ENCODE assay signal across 12 mouse cellular contexts in genomic region chr11:68690465-68690864, GRCm38 (mm10). TPM values are rescaled to one million over a fixed set of nuclear protein-coding genes. Genes with fewer than 3 reads are reported as not detected.
DNase-seq lines count a peak whose midpoint lies in the region; ATAC-seq and TF ChIP-seq lines count a peak whose summit lies in the region.
"Had no signal": no experiment of that assay in that cellular context is flagged by ENCODE, and none has a peak within 500 bp of the region (broad histone marks: within the 10 kb centered on the region; RNA-seq: fewer than 3 reads in every experiment).

No protein-coding gene starts in this region.

- peaks cover 4% of the 10 kb centered on the region; the same call in 1 of the 2 replicates for H3K4me1 ChIP-seq in hindbrain, postnatal 0 days (ENCODE audit: insufficient read depth, low read length)
- peaks cover 33% of the 10 kb centered on the region for H3K4me1 ChIP-seq in hindbrain, embryonic 10.5 days (replicated peaks)
- peaks cover 25% of the 10 kb centered on the region for H3K4me1 ChIP-seq in neural tube, embryonic 13.5 days (replicated peaks)
- peaks cover 25% of the 10 kb centered on the region for H3K4me1 ChIP-seq in neural tube, embryonic 15.5 days
- peaks cover 5% of the 10 kb centered on the region; the same call in 1 of the 2 replicates for H3K4me1 ChIP-seq in intestine, embryonic 15.5 days (replicated peaks)

- no peaks in the 10 kb centered on the region for H3K36me3 ChIP-seq in hindbrain, postnatal 0 days (ENCODE audit: insufficient read depth, low read length)
- H3K36me3 ChIP-seq in hindbrain, embryonic 10.5 days = no peaks in the 10 kb centered on the region
- H3K36me3 ChIP-seq in neural tube, embryonic 13.5 days = no peaks in the 10 kb centered on the region
- H3K36me3 ChIP-seq in neural tube, embryonic 15.5 days = no peaks in the 10 kb centered on the region
- H3K36me3 ChIP-seq in intestine, embryonic 15.5 days = no peaks in the 10 kb centered on the region
- H3K36me3 ChIP-seq: limb, embryonic 13.5 days; neural tube, embryonic 12.5 days had no signal

- no peak overlapping the region for H3K9ac ChIP-seq in hindbrain, postnatal 0 days (replicated peaks; ENCODE audit: low read length)
- no peak overlapping the region for H3K9ac ChIP-seq in neural tube, embryonic 13.5 days
- no peak overlapping the region for H3K9ac ChIP-seq in neural tube, embryonic 15.5 days (replicated peaks)
- H3K9ac ChIP-seq in intestine, embryonic 15.5 days = no peak overlapping the region

- H3K4me3 ChIP-seq in hindbrain, postnatal 0 days (ENCODE audit: low read length) = no peak overlapping the region
- H3K4me3 ChIP-seq in hindbrain, embryonic 10.5 days = no peak overlapping the region
- no peak overlapping the region for H3K4me3 ChIP-seq in neural tube, embryonic 13.5 days
- no peak overlapping the region for H3K4me3 ChIP-seq in neural tube, embryonic 15.5 days (replicated peaks)
- H3K4me3 ChIP-seq in intestine, embryonic 15.5 days (replicated peaks) = no peak overlapping the region

- 64% methylated on average over 5 of the region's 5 CpGs for WGBS in hindbrain, postnatal 0 days
- 69% methylated on average over 5 of the region's 5 CpGs for WGBS in hindbrain, embryonic 10.5 days
- 69% methylated on average over 5 of the region's 5 CpGs for WGBS in neural tube, embryonic 13.5 days
- WGBS in neural tube, embryonic 15.5 days = 74% methylated on average over 5 of the region's 5 CpGs
- 62% methylated on average over 5 of the region's 5 CpGs for WGBS in intestine, embryonic 15.5 days

- no peak overlapping the region for H3K27ac ChIP-seq in hindbrain, postnatal 0 days
- no peak overlapping the region for H3K27ac ChIP-seq in hindbrain, embryonic 10.5 days
- H3K27ac ChIP-seq in neural tube, embryonic 13.5 days (replicated peaks) = no peak overlapping the region
- no peak overlapping the region; the same call in 1 of the 2 replicates for H3K27ac ChIP-seq in neural tube, embryonic 15.5 days (replicated peaks)
- H3K27ac ChIP-seq in intestine, embryonic 15.5 days = no peak overlapping the region

- H3K4me2 ChIP-seq in hindbrain, postnatal 0 days (ENCODE audit: low read depth, low read length) = peak overlapping the region; percentile 87; the same call in 1 of the 2 replicates
- H3K4me2 ChIP-seq in neural tube, embryonic 13.5 days = 0 out of 2 replicates have a peak overlapping the region, but pooled peaks have one; percentile 4
- H3K4me2 ChIP-seq in neural tube, embryonic 15.5 days = 0 out of 2 replicates have a peak overlapping the region, but pooled peaks have one; percentile 28
- H3K4me2 ChIP-seq in intestine, embryonic 15.5 days (replicated peaks) = no peak overlapping the region

- 0 out of 2 replicates have a peak, but pooled peaks have one; percentile 5 for TF ChIP-seq CTCF in hindbrain, postnatal 0 days (IDR thresholded peaks at IDR 0.05; ENCODE audit: low read depth)

- H3K27me3 ChIP-seq in hindbrain, postnatal 0 days (ENCODE audit: insufficient read depth, low read length) = no peaks in the 10 kb centered on the region
- H3K27me3 ChIP-seq in hindbrain, embryonic 10.5 days (ENCODE audit: insufficient read depth, poor library complexity, severe bottlenecking) = no peaks in the 10 kb centered on the region
- H3K27me3 ChIP-seq in neural tube, embryonic 13.5 days = no peaks in the 10 kb centered on the region
- H3K27me3 ChIP-seq in neural tube, embryonic 15.5 days (replicated peaks) = no peaks in the 10 kb centered on the region
- no peaks in the 10 kb centered on the region for H3K27me3 ChIP-seq in intestine, embryonic 15.5 days (replicated peaks)
- H3K27me3 ChIP-seq: limb, embryonic 13.5 days; neural tube, embryonic 12.5 days had no signal

- no peaks in the 10 kb centered on the region for H3K9me3 ChIP-seq in hindbrain, postnatal 0 days (ENCODE audit: low read length)
- H3K9me3 ChIP-seq in hindbrain, embryonic 10.5 days = no peaks in the 10 kb centered on the region
- no peaks in the 10 kb centered on the region for H3K9me3 ChIP-seq in neural tube, embryonic 13.5 days
- H3K9me3 ChIP-seq in neural tube, embryonic 15.5 days (replicated peaks) = no peaks in the 10 kb centered on the region
- H3K9me3 ChIP-seq in intestine, embryonic 15.5 days = no peaks in the 10 kb centered on the region
- H3K9me3 ChIP-seq: limb, embryonic 13.5 days; neural tube, embryonic 12.5 days had no signal

- ATAC-seq in hindbrain, postnatal 0 days = no peak
- no peak for ATAC-seq in neural tube, embryonic 13.5 days (ENCODE audit: low read depth)
- ATAC-seq in neural tube, embryonic 15.5 days (ENCODE audit: low FRiP score) = no peak
- no peak for ATAC-seq in intestine, embryonic 15.5 days

- peak; percentile 32 to 38 for DNase-seq in cerebellum, postnatal 10 days
- DNase-seq in cerebellum, adult 9-11 months = no peak
- DNase-seq in hindbrain, postnatal 0 days (ENCODE audit: low spot score) = no peak
- no peak for DNase-seq in hindbrain, embryonic 10.5 days (ENCODE audit: low spot score)
- DNase-seq in neural tube, embryonic 10.5 days (ENCODE audit: extremely low spot score, low spot score) = no peak
- DNase-seq: adrenal gland, adult 8-10 months; lung, postnatal 36 days had no signal

RNA-seq across cellular contexts. Expression of gene Myh10, which starts 0.9 kb away (rescaled TPM):
- 185 and 212 TPM in 2 replicates for total RNA-seq in hindbrain, postnatal 0 days (2014; rRNA removed)
- 64.4 and 69.9 TPM in 2 replicates for polyA plus RNA-seq in hindbrain, postnatal 0 days (2015; fragmentation: Nextera tagmentation; extraction: Ambion mirVana)
- polyA plus RNA-seq in hindbrain, embryonic 10.5 days (2016; fragmentation: Nextera tagmentation; extraction: Ambion mirVana) = 111 and 143 TPM in 2 replicates
- 76.5 and 94.0 TPM in 2 replicates for polyA plus RNA-seq in neural tube, embryonic 13.5 days (2015; fragmentation: Nextera tagmentation; extraction: Ambion mirVana)
- 79.6 and 84.8 TPM in 2 replicates for polyA plus RNA-seq in neural tube, embryonic 15.5 days (2015; fragmentation: Nextera tagmentation; extraction: Ambion mirVana)
- 68.2 and 70.4 TPM in 2 replicates for polyA plus RNA-seq in intestine, embryonic 15.5 days (2015; fragmentation: Nextera tagmentation; extraction: Ambion mirVana)

Comparison
In these comparisons a context has a peak if more than half of its experiments do, and no peak if none do; other contexts are left out.
1. DNase-seq: peak in cerebellum, postnatal 10 days (2 of 2); none in cerebellum, adult 9-11 months (single experiment), hindbrain, postnatal 0 days (single experiment), hindbrain, embryonic 10.5 days (single experiment) and neural tube, embryonic 10.5 days (single experiment).